Mouse (Mus musculus) lung, postnatal 36 days (tissue): ENCODE measurements at regions not wholly inside any gene's neighbourhood (a gene's known extent, or its start where the extent isn't known, plus 50 kb on each side); places are given as distances from the start of the nearest gene placed in this dataset.

Source experiments
- DNase-seq: peaks from one replicate; pipeline ENCODE4 v3.0.0; 2022; ENCODE audit warnings: mixed read lengths

- peak; percentile 14 for DNase-seq
Observed at GRCm38 (mm10) chr12:92618519-92618918, 769.6 kb upstream of the Sel1l start.

DNA sequence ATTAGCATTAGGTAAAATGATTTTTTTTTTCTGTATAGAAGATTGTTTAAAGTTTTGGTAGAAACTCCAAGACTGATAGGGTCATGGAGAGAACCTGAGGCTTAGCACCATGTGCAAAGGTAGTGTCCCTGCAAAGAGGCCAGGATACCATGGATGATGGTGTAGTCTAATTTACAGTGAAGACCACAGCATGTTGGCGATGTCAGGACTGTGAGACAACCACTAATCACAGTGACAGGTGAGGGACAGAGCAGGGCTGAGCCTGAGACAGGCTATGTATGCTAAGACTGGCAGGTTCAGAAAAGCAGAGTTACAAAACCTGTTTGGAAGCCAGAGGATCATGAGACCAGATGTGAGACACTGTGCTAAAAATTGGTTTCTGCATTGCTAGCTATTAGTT lies 752.7 kb upstream of the Sel1l start:
- DNase-seq = no peak

DNA sequence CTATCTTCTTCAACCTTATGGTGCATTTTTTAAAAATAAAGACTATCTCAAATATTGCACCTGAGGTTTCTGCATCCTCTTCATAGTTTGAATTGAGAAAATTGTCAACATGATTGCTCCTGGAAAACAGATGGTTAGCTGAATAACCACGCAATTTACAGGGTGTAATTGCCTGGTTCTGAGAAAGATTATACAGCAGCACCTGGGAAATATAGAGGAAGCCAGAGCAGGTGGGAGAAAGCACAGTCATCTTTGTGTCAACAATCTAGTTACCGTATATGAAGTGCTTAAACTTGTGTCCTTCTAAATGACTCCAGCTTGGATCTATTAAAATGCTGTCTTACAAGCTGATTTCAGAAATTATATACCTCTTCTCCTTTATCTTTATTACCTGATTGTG lies 740.8 kb upstream of the Sel1l start:
- no peak for DNase-seq

GRCm38 (mm10) chr12:92589305-92589704 lies 740.3 kb upstream of the Sel1l start:
- DNase-seq = no peak

DNA sequence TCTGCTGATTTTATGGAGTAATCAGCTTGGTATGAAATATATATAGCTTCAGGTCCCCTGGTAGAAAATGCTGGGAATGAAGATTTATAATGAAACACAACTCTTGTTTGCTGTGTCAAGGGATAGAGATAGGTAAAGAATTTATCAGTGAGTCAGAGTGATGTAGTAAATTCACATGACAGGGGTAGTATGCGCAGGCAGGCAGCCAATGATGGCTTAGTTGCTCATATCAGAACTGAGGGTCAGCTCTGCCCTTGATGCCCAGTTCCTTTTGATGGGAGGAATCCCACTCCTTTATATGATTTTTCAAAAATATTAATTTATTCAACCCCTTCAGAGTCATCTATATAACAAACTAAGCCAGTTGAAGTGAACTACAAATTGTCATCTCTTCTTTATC lies 729.6 kb upstream of the Sel1l start:
- no peak for DNase-seq
